Mouse (Mus musculus) CH12.LX (cell line): ENCODE measurements around the gene Usp36. TPM values are rescaled to one million over a fixed set of nuclear protein-coding genes. Genes with fewer than 3 reads are reported as not detected.

Experiments
- DNase-seq: peaks from one replicate; pipeline ENCODE4 v3.0.0-alpha.2; 2013; ENCODE audit errors: extremely low read depth
- H3K27ac ChIP-seq: 2 replicates; pipeline ENCODE4 v1.5.1; 2012; ENCODE audit warnings: low read depth, mild to moderate bottlenecking, control low read depth, moderate library complexity; ENCODE audit not compliant: insufficient read depth
- H3K27me3 ChIP-seq: replicated peaks from 2 replicates; pipeline ENCODE3; 2012; ENCODE audit warnings: inconsistent platforms
- H3K36me3 ChIP-seq, 2 experiments: replicated peaks in 1 of 2; 2 replicates each; pipeline versions ENCODE3 to v1.6.1; 2012; ENCODE audit warnings: inconsistent platforms in 1 of 2, low read length in 1 of 2, mild to moderate bottlenecking in 1 of 2, mixed read lengths in 1 of 2, moderate library complexity in 1 of 2; ENCODE audit not compliant: control insufficient read depth in 1 of 2, insufficient read depth in 1 of 2
- H3K4me1 ChIP-seq, 2 experiments: 2 replicates each; pipeline ENCODE4 v1.6.1; 2012; ENCODE audit warnings: inconsistent platforms in 1 of 2, moderate library complexity in 1 of 2; ENCODE audit not compliant: insufficient read depth in 2 of 2, control insufficient read depth in 1 of 2
- H3K4me2 ChIP-seq: 2 replicates; pipeline ENCODE4 v1.6.1; 2012; ENCODE audit warnings: low read depth, mild to moderate bottlenecking, control low read depth; ENCODE audit not compliant: poor library complexity, insufficient read depth, severe bottlenecking
- H3K4me3 ChIP-seq, 3 experiments: fragments of 150-350 bp in 1 of 3; sonication (generic) in 1 of 3; replicated peaks in 1 of 3; 2 replicates each; pipeline versions ENCODE3 to v1.5.1; 2011 to 2012; ENCODE audit warnings: low read depth in 2 of 3, low read length in 2 of 3, mild to moderate bottlenecking in 2 of 3, moderate library complexity in 2 of 3, control low read depth in 1 of 3, improper control_type of control experiment in 1 of 3, inconsistent platforms in 1 of 3, mixed read lengths in 1 of 3; ENCODE audit not compliant: poor library complexity in 1 of 3
- H3K79me2 ChIP-seq: replicated peaks from 2 replicates; pipeline ENCODE4 v1.6.1; 2012; ENCODE audit warnings: mild to moderate bottlenecking, moderate library complexity; ENCODE audit not compliant: control insufficient read depth, poor library complexity, insufficient read depth, severe bottlenecking; ENCODE audit errors: extremely low read depth
- H3K9ac ChIP-seq: 2 replicates; pipeline ENCODE4 v1.6.1; 2012; ENCODE audit warnings: low read depth, mild to moderate bottlenecking, control low read depth, moderate library complexity; ENCODE audit not compliant: insufficient read depth
- H3K9me3 ChIP-seq: replicated peaks from 2 replicates; pipeline ENCODE3; 2012; ENCODE audit warnings: low read length, inconsistent platforms, mixed read lengths
- CHD1 ChIP-seq: IDR thresholded peaks from 2 replicates; pipeline ENCODE4 v1.6.1; 2012; ENCODE audit warnings: low read depth, low read length, improper control_type of control experiment, inconsistent platforms
- ELF1 ChIP-seq: IDR thresholded peaks from 2 replicates; pipeline ENCODE4 v1.6.1; 2014; ENCODE audit warnings: low read depth, mild to moderate bottlenecking, inconsistent platforms, low read length, improper control_type of control experiment
- ETS1 ChIP-seq: conservative IDR thresholded peaks from 2 replicates; pipeline ENCODE4 v1.6.1; 2012; ENCODE audit warnings: low read depth, mild to moderate bottlenecking, inconsistent platforms, low read length, improper control_type of control experiment, moderate library complexity
- GABPA ChIP-seq: IDR thresholded peaks from 2 replicates; pipeline ENCODE4 v1.6.1; 2012; ENCODE audit warnings: low read depth, low read length, improper control_type of control experiment, inconsistent platforms; ENCODE audit not compliant: insufficient replicate concordance
- HCFC1 ChIP-seq: IDR thresholded peaks from 2 replicates; pipeline ENCODE4 v1.6.1; 2012; ENCODE audit warnings: low read depth, mild to moderate bottlenecking, inconsistent platforms, low read length, improper control_type of control experiment
- IRF4 ChIP-seq: IDR thresholded peaks from 2 replicates; pipeline ENCODE4 v1.6.1; 2014; ENCODE audit warnings: low read depth, mild to moderate bottlenecking, inconsistent platforms, low read length, improper control_type of control experiment
- JUN ChIP-seq: IDR thresholded peaks from 2 replicates; pipeline ENCODE4 v1.6.1; 2011; ENCODE audit warnings: low read depth, mild to moderate bottlenecking, low read length, improper control_type of control experiment, moderate library complexity; ENCODE audit not compliant: insufficient read depth
- JUND ChIP-seq: conservative IDR thresholded peaks from 2 replicates; pipeline ENCODE4 v1.6.1; 2011; ENCODE audit warnings: low read depth, low read length, improper control_type of control experiment
- MAFK ChIP-seq: IDR thresholded peaks from 2 replicates; pipeline ENCODE4 v1.6.1; 2011; ENCODE audit warnings: low read length, improper control_type of control experiment; ENCODE audit not compliant: insufficient replicate concordance
- MAZ ChIP-seq: IDR thresholded peaks from 2 replicates; pipeline ENCODE4 v1.6.1; 2012; ENCODE audit warnings: low read depth, mild to moderate bottlenecking, inconsistent platforms, low read length, improper control_type of control experiment, moderate library complexity
- MYC ChIP-seq: IDR thresholded peaks from 2 replicates; pipeline ENCODE4 v1.6.1; 2011; ENCODE audit warnings: low read depth, mild to moderate bottlenecking, improper control_type of control experiment, low read length
- PAX5 ChIP-seq: IDR thresholded peaks from 2 replicates; pipeline ENCODE4 v1.6.1; 2012; ENCODE audit warnings: low read length, inconsistent platforms, mixed read lengths
- POLR2A ChIP-seq: IDR thresholded peaks from 2 replicates; pipeline ENCODE4 v1.6.1; 2011; ENCODE audit warnings: low read depth, mild to moderate bottlenecking, improper control_type of control experiment, low read length
- POLR2AphosphoS2 ChIP-seq: IDR thresholded peaks from 2 replicates; pipeline ENCODE4 v1.6.1; 2011; ENCODE audit warnings: low read depth, low read length, improper control_type of control experiment
- RAD21 ChIP-seq: IDR thresholded peaks from 2 replicates; pipeline ENCODE4 v1.6.1; 2011; ENCODE audit warnings: low read depth, mild to moderate bottlenecking, low read length, improper control_type of control experiment, moderate library complexity
- SMC3 ChIP-seq: IDR thresholded peaks from 2 replicates; pipeline ENCODE4 v1.6.1; 2011; ENCODE audit warnings: low read depth, low read length, improper control_type of control experiment
- TCF12 ChIP-seq: IDR thresholded peaks from 2 replicates; pipeline ENCODE4 v1.6.1; 2014; ENCODE audit warnings: low read depth, mild to moderate bottlenecking, inconsistent platforms, low read length, improper control_type of control experiment
- UBTF ChIP-seq: IDR thresholded peaks from 2 replicates; pipeline ENCODE4 v1.6.1; 2012; ENCODE audit warnings: low read depth, mild to moderate bottlenecking, inconsistent platforms, low read length, improper control_type of control experiment, moderate library complexity
- USF1 ChIP-seq: IDR thresholded peaks from 2 replicates; pipeline ENCODE4 v1.6.1; 2014; ENCODE audit warnings: low read depth, mild to moderate bottlenecking, inconsistent platforms, low read length, improper control_type of control experiment
- USF2 ChIP-seq: conservative IDR thresholded peaks from 2 replicates; pipeline ENCODE4 v1.6.1; 2011; ENCODE audit warnings: low read depth, low read length, improper control_type of control experiment
- ZC3H11A ChIP-seq: IDR thresholded peaks from 2 replicates; pipeline ENCODE4 v1.6.1; 2012; ENCODE audit warnings: low read depth, mild to moderate bottlenecking, inconsistent platforms, low read length, improper control_type of control experiment
- ZMIZ1 ChIP-seq: IDR thresholded peaks from 2 replicates; pipeline ENCODE4 v1.6.1; 2012; ENCODE audit warnings: low read depth, mild to moderate bottlenecking, inconsistent platforms, low read length, improper control_type of control experiment
- dilution Hi-C: fragments of 300-500 bp; cut with MboI; formaldehyde crosslinking; loops from 2 replicates; pipeline ENCODE4 v1.14.3; 2020; ENCODE audit warnings: low sequenced_read_pairs; ENCODE audit not compliant: extremely low pct_unique_long_range_greater_than_20kb, extremely low pct_ligation_motif_present
- in situ Hi-C: fragments of 300-500 bp; cut with MboI; formaldehyde crosslinking; loops from 3 replicates; pipeline ENCODE4 v1.14.3; 2019; ENCODE audit warnings: low sequenced_read_pairs, low pct_ligation_motif_present, low pct_unique_long_range_greater_than_20kb, mixed read lengths
- polyA plus RNA-seq: library from polyadenylated mRNA; unstranded; fragments of >175 nt; gene quantifications from 2 replicates; pipeline ENCODE4 v1.2.1, GENCODE M21; 2012; ENCODE audit warnings: low read depth; ENCODE audit not compliant: insufficient read length
- total RNA-seq, 2 experiments: library from RNA; depleted of rRNA; stranded (reverse); fragments of 300-350 nt in 1 of 2; fragments of >200 nt in 1 of 2; gene quantifications; 2 replicates each; pipeline ENCODE4 v1.2.3; 2012 to 2014

Gene Usp36
- total and polyA plus RNA-seq, 3 experiments, result 10.7 to 42.6 (median 19.5) TPM

- Histone ChIP-seq H3K27ac (no peak overlapping the region), H3K27me3 (peaks cover 51% of the 10 kb centered on the region), H3K4me3 (no peak overlapping the region), H3K79me2 (peaks cover 20% of the 10 kb centered on the region), H3K4me1 (peaks cover 2 to 19% of the 10 kb centered on the region in 2 experiments; a peak in 3 of 4 replicates), H3K4me2 (no peak overlapping the region), H3K9ac (no peak overlapping the region), H3K36me3 (peaks cover under 1 to 6% of the 10 kb centered on the region in 2 experiments), H3K9me3 (peaks cover 12% of the 10 kb centered on the region)
- DNase-seq, result no peak
- in situ Hi-C loops (no loop called here), dilution Hi-C loops (no loop called here)
- no peak for TF ChIP-seq JUND
- TF ChIP-seq RAD21, result no peak
- no peak for TF ChIP-seq ELF1
- no peak for TF ChIP-seq ZMIZ1
- no peak for TF ChIP-seq GABPA
- TF ChIP-seq POLR2AphosphoS2, result no peak
- no peak for TF ChIP-seq IRF4
- no peak for TF ChIP-seq ZC3H11A
- TF ChIP-seq SMC3, result no peak
- no peak for TF ChIP-seq USF2
- TF ChIP-seq CHD1, result no peak
- no peak for TF ChIP-seq USF1
- no peak for TF ChIP-seq TCF12
- TF ChIP-seq UBTF, result no peak
- no peak for TF ChIP-seq MYC
- TF ChIP-seq ETS1, result no peak
- no peak for TF ChIP-seq MAZ
- TF ChIP-seq HCFC1, result no peak
These were observed 2.6 kb upstream of the Usp36 start for GRCm38 (mm10) chr11:118292671-118293070.

GRCm38 (mm10) chr11:118289562-118289961 is 482 bp downstream of the Usp36 start:
- in situ Hi-C loops, result no loop called here
- dilution Hi-C loops, result no loop called here
- DNase-seq, result peak; percentile 21

More at GRCm38 (mm10) chr11:118289562-118289961, 482 bp downstream of the Usp36 start:
- TF ChIP-seq POLR2A (no peak), GABPA (no peak), PAX5 (no peak), MAFK (no peak), RAD21 (no peak), JUN (no peak)
- peaks cover 31% of the 10 kb centered on the region for H3K79me2 ChIP-seq
- H3K27me3 ChIP-seq, result peaks cover 24% of the 10 kb centered on the region
- H3K9me3 ChIP-seq, result peaks cover 6% of the 10 kb centered on the region
- H3K36me3 ChIP-seq, result peaks cover 30 to 37% of the 10 kb centered on the region in 2 experiments
- peak overlapping the region; percentile 77 for H3K9ac ChIP-seq
- peak overlapping the region; percentile 59 for H3K27ac ChIP-seq
- H3K4me2 ChIP-seq, result peak overlapping the region; percentile 65; the same call in 1 of the 2 replicates
- H3K4me1 ChIP-seq, result peaks cover 2 to 25% of the 10 kb centered on the region in 2 experiments; a peak in 3 of 4 replicates
- peak overlapping the region; percentile 86 to 97 (median 91) for H3K4me3 ChIP-seq
